Mouse (Mus musculus): ENCODE results near the gene Mxd1.
A peak's percentile ranks its signal among the peaks of the same experiment; 100 is the strongest.

Gene Mxd1

GRCm38 (mm10) chr6:86599951-86600414, 69.0 kb downstream of the Mxd1 start:
- DNase-seq (ENCODE audit: low spot score in 2 of 2): peak; percentile 85 to 93

- DNase-seq (ENCODE audit: low spot score in 2 of 2): peak; percentile 90 to 98
Measured at GRCm38 (mm10) chr6:86599197-86599596, 69.8 kb downstream of the Mxd1 start.

- DNase-seq (ENCODE audit: low spot score in 2 of 2): no peak
Measured at GRCm38 (mm10) chr6:86598742-86599193, 70.2 kb downstream of the Mxd1 start.
